Mouse (Mus musculus) liver, postnatal 0 days (tissue): ENCODE results near the gene Naif1.

Source experiments
- CTCF ChIP-seq: sonication (generic); IDR thresholded peaks from 2 replicates; pipeline ENCODE4 v1.5.1; 2016; ENCODE audit warnings: antibody characterized with exemption, low read depth
- EP300 ChIP-seq: IDR thresholded peaks from 2 replicates; pipeline ENCODE4 v1.6.1; 2016; ENCODE audit warnings: antibody characterized with exemption, low read depth, mild to moderate bottlenecking

GRCm38 (mm10) chr2:32426141-32426540 lies 24.1 kb upstream of the Naif1 start:
- TF ChIP-seq EP300 (no peak), CTCF (no peak)
